Mouse (Mus musculus) bone marrow, adult 2 months (tissue): ENCODE measurements around the gene Atf4. TPM values are rescaled to one million over a fixed set of nuclear protein-coding genes. Genes with fewer than 3 reads are reported as not detected.

ENCODE experiments used
- H3K27ac ChIP-seq: fragments of 200-500 bp; 2 replicates; pipeline ENCODE4 v1.5.1; 2012; ENCODE audit warnings: low read depth, mild to moderate bottlenecking, control low read depth, inconsistent platforms, low read length; ENCODE audit not compliant: control insufficient read depth, poor library complexity, insufficient read depth
- H3K4me1 ChIP-seq: fragments of 200-500 bp; 2 replicates; pipeline ENCODE4 v1.6.1; 2011; ENCODE audit warnings: low read length; ENCODE audit not compliant: control insufficient read depth, insufficient read depth
- H3K4me3 ChIP-seq: fragments of 200-500 bp; replicated peaks from 2 replicates; pipeline ENCODE3; 2011; ENCODE audit warnings: mild to moderate bottlenecking, low read depth, low read length, control low read depth; ENCODE audit not compliant: control insufficient read depth
- CTCF ChIP-seq: fragments of 200-500 bp; IDR thresholded peaks from 2 replicates; pipeline ENCODE4 v1.5.1; 2011; ENCODE audit warnings: low read length, control low read depth; ENCODE audit not compliant: control insufficient read depth, insufficient read depth
- POLR2A ChIP-seq: fragments of 200-500 bp; IDR thresholded peaks from 2 replicates; pipeline ENCODE4 v1.6.1; 2011; ENCODE audit warnings: low read depth, mild to moderate bottlenecking, control low read depth, low read length, borderline replicate concordance; ENCODE audit not compliant: control insufficient read depth
- WGBS: fragments of 180-500 bp; shearing (Covaris S2); methylation state at CpG from one replicate; pipeline ENCODE4 v1.1.7; 2018; 5-methylcytosine and 5-hydroxymethylcytosine counted together
- polyA plus RNA-seq: library from polyadenylated mRNA; stranded (reverse); fragments of >200 nt; gene quantifications from 2 replicates; pipeline ENCODE4 v1.2.4, GENCODE M21; 2011; ENCODE audit warnings: low replicate concordance; ENCODE audit not compliant: missing spikeins, insufficient read depth, insufficient read length

Gene Atf4
- polyA plus RNA-seq, 1 experiment = 248 TPM

- whole genome bisulfite sequencing = under 1% methylated on average over 66 of the region's 66 CpGs
- peak within 1 kb of the TSS; percentile 71 for H3K4me3 ChIP-seq
- peak within 1 kb of the TSS; percentile 35 for H3K27ac ChIP-seq
- no peaks in the 10 kb centered on the region; the same call in 1 of the 2 replicates for H3K4me1 ChIP-seq
- TF ChIP-seq POLR2A (peak; percentile 84; the same call in 1 of the 2 replicates), CTCF (no peak; the same call in 1 of the 2 replicates)
Observed at GRCm38 (mm10) chr15:80263610-80264575, 8.9 kb downstream of the Atf4 start, which contains the start of gene Rps19bp1. TSS of gene Rps19bp1 (minus strand) at chr15:80264315.

- Histone ChIP-seq H3K4me1 (no peaks in the 10 kb centered on the region; the same call in 1 of the 2 replicates), H3K27ac (no peak overlapping the region), H3K4me3 (no peak overlapping the region)
- peak; percentile 87 for TF ChIP-seq CTCF
- TF ChIP-seq POLR2A = no peak
- 1% methylated on average over 2 of the region's 2 CpGs for WGBS
Observed at GRCm38 (mm10) chr15:80266281-80266680, 11.3 kb downstream of the Atf4 start.

GRCm38 (mm10) chr15:80271858-80272396, 16.9 kb downstream of the Atf4 start:
- TF ChIP-seq POLR2A (no peak), CTCF (no peak)
- no peak overlapping the region for H3K4me3 ChIP-seq
- H3K27ac ChIP-seq = no peak overlapping the region
- no peaks in the 10 kb centered on the region for H3K4me1 ChIP-seq
- WGBS = 63% methylated on average over 3 of the region's 3 CpGs

DNA sequence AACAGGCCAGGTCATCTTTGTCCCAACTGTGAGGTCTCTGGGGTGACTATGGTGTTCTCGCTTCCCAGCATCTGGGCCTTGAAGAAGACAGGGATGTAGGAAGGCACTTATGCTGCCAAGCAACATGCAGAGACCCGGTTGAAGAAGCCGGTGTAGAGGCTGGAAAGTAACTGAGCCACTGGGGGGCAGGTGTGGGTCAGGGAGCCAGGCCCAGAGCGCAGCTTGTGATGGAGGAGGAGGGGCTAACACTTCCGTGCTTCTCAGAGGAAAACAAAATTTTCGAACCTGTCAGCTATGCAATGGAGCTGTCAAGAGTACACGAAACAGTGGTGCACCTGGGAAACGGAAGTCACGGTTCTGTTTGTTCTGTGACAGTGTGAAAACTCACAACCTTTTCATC, 22.1 kb downstream of the Atf4 start:
- Histone ChIP-seq H3K4me1 (no peaks in the 10 kb centered on the region), H3K27ac (no peak overlapping the region), H3K4me3 (no peak overlapping the region)
- no peak for TF ChIP-seq POLR2A
- peak; percentile 19; the same call in 1 of the 2 replicates for TF ChIP-seq CTCF
- WGBS = 42% methylated on average over 9 of the region's 9 CpGs

- no peak overlapping the region for H3K4me3 ChIP-seq
- 1% methylated on average over 6 of the region's 6 CpGs for WGBS
- TF ChIP-seq POLR2A = no peak
- TF ChIP-seq CTCF = no peak
- H3K27ac ChIP-seq = no peak overlapping the region
- no peaks in the 10 kb centered on the region for H3K4me1 ChIP-seq
Observed at GRCm38 (mm10) chr15:80277625-80278024, 22.6 kb downstream of the Atf4 start.

DNA sequence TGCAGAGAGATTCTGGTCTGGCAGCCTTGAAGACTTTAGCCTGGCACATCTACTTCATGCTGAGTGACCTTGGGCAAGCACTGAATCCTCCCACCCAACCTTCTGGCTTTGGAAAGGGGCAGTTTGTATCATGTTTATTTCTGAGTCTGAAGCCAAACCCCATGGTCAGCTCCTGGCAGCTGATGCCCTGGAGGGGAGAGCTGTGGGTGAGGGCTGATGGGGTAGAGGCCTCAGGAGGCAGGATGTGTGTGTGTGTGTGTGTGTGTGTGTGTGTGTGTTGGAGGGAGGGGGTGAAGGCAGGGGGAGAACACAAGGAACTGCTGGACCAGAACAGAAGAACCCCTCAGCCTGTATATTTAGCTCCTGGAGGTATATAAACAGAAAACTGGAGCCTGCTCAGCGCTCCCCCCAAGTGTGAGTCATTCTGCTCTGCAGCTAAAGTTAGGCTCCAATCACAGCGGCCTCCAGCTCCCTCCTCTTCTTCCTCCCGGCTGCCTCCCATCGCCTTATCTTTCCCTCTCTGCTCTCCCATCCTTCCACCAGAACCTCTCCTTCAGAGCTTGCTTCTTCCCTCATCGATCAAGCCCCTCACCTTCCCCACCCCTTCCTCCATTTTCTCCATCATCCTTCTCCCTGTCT, 23.3 kb downstream of the Atf4 start:
- Histone ChIP-seq H3K4me1 (no peaks in the 10 kb centered on the region), H3K27ac (no peak overlapping the region), H3K4me3 (no peak overlapping the region)
- WGBS = 51% methylated on average over 5 of the region's 5 CpGs
- TF ChIP-seq CTCF (no peak), POLR2A (no peak)

- H3K4me3 ChIP-seq = no peak overlapping the region
- 74% methylated on average over 2 of the region's 2 CpGs for WGBS
- no peaks in the 10 kb centered on the region for H3K4me1 ChIP-seq
- no peak for TF ChIP-seq CTCF
- no peak for TF ChIP-seq POLR2A
- no peak overlapping the region for H3K27ac ChIP-seq
Observed at GRCm38 (mm10) chr15:80279053-80279452, 24.1 kb downstream of the Atf4 start.

GRCm38 (mm10) chr15:80280646-80281045, 25.7 kb downstream of the Atf4 start:
- H3K4me3 ChIP-seq = no peak overlapping the region
- no peak overlapping the region for H3K27ac ChIP-seq
- TF ChIP-seq CTCF (peak; percentile 81), POLR2A (no peak)
- no peaks in the 10 kb centered on the region for H3K4me1 ChIP-seq
- 14% methylated on average over 6 of the region's 6 CpGs for WGBS
